Mouse (Mus musculus) liver, postnatal 0 days (tissue): Measurements from ENCODE around the gene Dact2.

Source experiments
- CTCF ChIP-seq: sonication (generic); IDR thresholded peaks from 2 replicates; pipeline ENCODE4 v1.5.1; 2016; ENCODE audit warnings: antibody characterized with exemption, low read depth
- EP300 ChIP-seq: IDR thresholded peaks from 2 replicates; pipeline ENCODE4 v1.6.1; 2016; ENCODE audit warnings: antibody characterized with exemption, low read depth, mild to moderate bottlenecking

- no peak for TF ChIP-seq EP300
- no peak for TF ChIP-seq CTCF
Observed at GRCm38 (mm10) chr17:14200206-14200605, 3.9 kb downstream of the Dact2 start.
